Mouse (Mus musculus) ES-E14 (cell line): ENCODE results near the gene Vmn1r91. TPM values are rescaled to one million over a fixed set of nuclear protein-coding genes. Genes with fewer than 3 reads are reported as not detected.
A peak's percentile ranks its signal among the peaks of the same experiment; 100 is the strongest.
"Not testable (repeated sequence)": the region's sequence is repeated elsewhere in the genome, so short reads cannot be mapped to it uniquely, and the experiment has no call there.

Experiments
- DNase-seq: peaks from one replicate; pipeline ENCODE4 v3.0.0-alpha.2; 2013; ENCODE audit warnings: low read depth, low spot score
- H3K27ac ChIP-seq: 2 replicates; pipeline ENCODE4 v1.5.1; 2012; ENCODE audit warnings: low read depth, mild to moderate bottlenecking, low read length, moderate library complexity, mixed read lengths; ENCODE audit not compliant: poor library complexity, insufficient read depth, severe bottlenecking
- H3K36me3 ChIP-seq: 2 replicates; pipeline ENCODE4 v1.6.1; 2012; ENCODE audit warnings: mild to moderate bottlenecking, low read length, moderate library complexity, mixed read lengths; ENCODE audit not compliant: control insufficient read depth, poor library complexity, insufficient read depth, severe bottlenecking
- H3K4me1 ChIP-seq, 2 experiments: fragments of 150-350 bp in 1 of 2; sonication (generic) in 1 of 2; 2 replicates each; pipeline ENCODE4 v1.6.1; 2012; ENCODE audit warnings: low read length in 2 of 2, mild to moderate bottlenecking in 1 of 2, mixed read lengths in 1 of 2; ENCODE audit not compliant: control insufficient read depth in 2 of 2, insufficient read depth in 2 of 2, poor library complexity in 1 of 2
- H3K4me3 ChIP-seq, 2 experiments: fragments of 150-350 bp in 1 of 2; sonication (generic) in 1 of 2; 2 replicates each; pipeline ENCODE4 v1.5.1; 2012; ENCODE audit warnings: low read length in 2 of 2, low read depth in 1 of 2, mild to moderate bottlenecking in 1 of 2, mixed read lengths in 1 of 2; ENCODE audit not compliant: insufficient read depth in 1 of 2, poor library complexity in 1 of 2, severe bottlenecking in 1 of 2
- H3K9ac ChIP-seq: 2 replicates; pipeline ENCODE4 v1.6.1; 2012; ENCODE audit warnings: low read depth, mild to moderate bottlenecking, low read length, mixed read lengths; ENCODE audit not compliant: poor library complexity, insufficient read depth, severe bottlenecking
- H3K9me3 ChIP-seq: fragments of 150-350 bp; sonication (generic); 2 replicates; pipeline ENCODE4 v1.6.1; 2012; ENCODE audit warnings: low read depth, mild to moderate bottlenecking, low read length; ENCODE audit not compliant: control insufficient read depth, insufficient read depth
- ZC3H11A ChIP-seq: IDR thresholded peaks from 2 replicates; pipeline ENCODE4 v1.6.1; 2012; ENCODE audit warnings: low read depth, mild to moderate bottlenecking, inconsistent platforms, low read length, borderline replicate concordance
- ZNF384 ChIP-seq: IDR thresholded peaks from 2 replicates; pipeline ENCODE4 v1.6.1; 2012; ENCODE audit warnings: low read depth, low read length, inconsistent platforms
- in situ Hi-C, 2 experiments: fragments of 600-800 bp; cut with MboI; formaldehyde crosslinking; loops; one replicate each; pipeline ENCODE4 v1.15.1; 2025; ENCODE audit warnings: low sequenced_read_pairs in 2 of 2, inconsistent platforms in 1 of 2; ENCODE audit not compliant: unreplicated experiment in 2 of 2
- total RNA-seq: library from RNA; depleted of rRNA; stranded (reverse); fragments of 300-350 nt; gene quantifications from 2 replicates; pipeline ENCODE4 v1.2.3, GENCODE M21; 2012; rRNA removed

The Vmn1r91 gene
- total RNA-seq = 0.05 TPM in 1 of 2 replicates, not detected in the other

- H3K9ac ChIP-seq, H3K27ac ChIP-seq, H3K4me1 ChIP-seq, H3K4me3 ChIP-seq, DNase-seq, H3K36me3 ChIP-seq, in situ Hi-C loops, H3K9me3 ChIP-seq: not testable (repeated sequence)
Observed at GRCm38 (mm10) chr7:20099380-20099779, at the start of gene Vmn1r91. Vmn1r91 (plus strand) TSS chr7:20099680.

- H3K4me3 ChIP-seq, H3K9ac ChIP-seq, H3K36me3 ChIP-seq, in situ Hi-C loops, H3K4me1 ChIP-seq, H3K27ac ChIP-seq, H3K9me3 ChIP-seq: not testable (repeated sequence)
- TF ChIP-seq ZC3H11A = peak; percentile 31; the same call in 1 of the 2 replicates
- 0 out of 2 replicates have a peak, but pooled peaks have one; percentile 40 for TF ChIP-seq ZNF384
- DNase-seq = peak; percentile 25
Observed at GRCm38 (mm10) chr7:20064100-20064499, 35.4 kb upstream of the Vmn1r91 start.

GRCm38 (mm10) chr7:20078118-20078517 is 21.4 kb upstream of the Vmn1r91 start:
- DNase-seq, H3K36me3 ChIP-seq, H3K27ac ChIP-seq, H3K4me1 ChIP-seq, H3K9ac ChIP-seq, H3K4me3 ChIP-seq, H3K9me3 ChIP-seq, in situ Hi-C loops: not testable (repeated sequence)

- H3K9ac ChIP-seq, H3K27ac ChIP-seq, H3K4me3 ChIP-seq, H3K9me3 ChIP-seq, DNase-seq, in situ Hi-C loops, H3K36me3 ChIP-seq, H3K4me1 ChIP-seq: not testable (repeated sequence)
Observed at GRCm38 (mm10) chr7:20122479-20122878, 23.0 kb downstream of the Vmn1r91 start, which contains the start of gene Gm16442. Gm16442 (minus strand) TSS chr7:20122579.

GRCm38 (mm10) chr7:20138988-20139387 is 39.5 kb downstream of the Vmn1r91 start, which contains the start of gene Vmn1r93:
Vmn1r93 (minus strand) TSS chr7:20139088.
- in situ Hi-C loops, H3K4me3 ChIP-seq, H3K27ac ChIP-seq, DNase-seq, H3K4me1 ChIP-seq, H3K36me3 ChIP-seq, H3K9ac ChIP-seq, H3K9me3 ChIP-seq: not testable (repeated sequence)

Other genes starting within 250 kb of the Vmn1r91 start
- 0.36 and 1.1 TPM in 2 replicates for gene Gm19345, start 247.7 kb upstream of the Vmn1r91 start, total RNA-seq
- 0.71 and 1.4 TPM in 2 replicates for gene Ceacam16, start 238.4 kb upstream of the Vmn1r91 start, total RNA-seq
- 0.85 and 0.94 TPM in 2 replicates for gene Ceacam19, start 211.7 kb upstream of the Vmn1r91 start, total RNA-seq
- gene Pvr, start 178.5 kb upstream of the Vmn1r91 start, total RNA-seq = 38.6 and 49.9 TPM in 2 replicates
- gene Igsf23, start 148.9 kb upstream of the Vmn1r91 start, total RNA-seq = 4.6 and 6.6 TPM in 2 replicates
- 3.7 and 4.9 TPM in 2 replicates for gene Ceacam20, start 134.3 kb upstream of the Vmn1r91 start, total RNA-seq
- gene Nlrp9b, start 108.2 kb upstream of the Vmn1r91 start, total RNA-seq = 5.1 and 7.1 TPM in 2 replicates
- gene Gm16442, start 22.9 kb downstream of the Vmn1r91 start, total RNA-seq = not detected in 2 replicates
- gene Vmn1r93, start 39.4 kb downstream of the Vmn1r91 start, total RNA-seq = not detected in 2 replicates
- gene Vmn1r94, start 68.7 kb downstream of the Vmn1r91 start, total RNA-seq = not detected in 2 replicates
- not detected in 2 replicates for gene Vmn1r95, start 94.0 kb downstream of the Vmn1r91 start, total RNA-seq
- not detected in 2 replicates for gene Gm6164, start 105.9 kb downstream of the Vmn1r91 start, total RNA-seq
- not detected in 2 replicates for gene Gm4498, start 134.1 kb downstream of the Vmn1r91 start, total RNA-seq
- not detected in 2 replicates for gene Gm5890, start 163.2 kb downstream of the Vmn1r91 start, total RNA-seq
- not detected in 2 replicates for gene Gm4133, start 234.4 kb downstream of the Vmn1r91 start, total RNA-seq